Mouse (Mus musculus) CD4-positive, CD25-positive, alpha-beta regulatory T cell (primary cell): ENCODE measurements around the gene Akr1cl. TPM values are rescaled to one million over a fixed set of nuclear protein-coding genes. Genes with fewer than 3 reads are reported as not detected.

Source experiments
- polyA plus RNA-seq: library from polyadenylated mRNA; unstranded; fragments of 100-300 nt; shearing (Covaris generic); gene quantifications from one replicate; pipeline ENCODE4 v1.2.1, GENCODE M21; 2017

Akr1cl gene
- polyA plus RNA-seq, result 0.29 TPM

DNA sequence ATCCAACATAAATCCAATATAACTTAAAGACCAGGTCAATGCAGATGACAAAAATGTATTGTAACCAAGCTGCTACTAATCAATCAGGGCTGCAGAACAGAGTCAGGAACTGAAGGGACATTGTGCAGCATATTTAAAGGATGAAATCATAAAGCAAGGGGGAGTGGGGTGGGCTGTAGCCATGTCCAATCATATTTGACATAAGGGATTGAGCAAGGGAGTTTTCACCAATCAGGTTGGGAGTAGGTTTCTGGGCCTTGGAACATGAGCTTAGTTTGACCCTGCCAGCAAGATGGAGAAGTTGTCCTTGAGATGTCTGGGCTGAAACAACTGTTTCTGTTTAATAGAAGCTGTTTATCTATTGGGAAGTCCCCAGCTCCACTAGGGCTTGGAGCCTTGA, at the start of gene Akr1cl:
TSS of gene Akr1cl (minus strand) at position 119 of the 400 bp plus-strand sequence.

DNA sequence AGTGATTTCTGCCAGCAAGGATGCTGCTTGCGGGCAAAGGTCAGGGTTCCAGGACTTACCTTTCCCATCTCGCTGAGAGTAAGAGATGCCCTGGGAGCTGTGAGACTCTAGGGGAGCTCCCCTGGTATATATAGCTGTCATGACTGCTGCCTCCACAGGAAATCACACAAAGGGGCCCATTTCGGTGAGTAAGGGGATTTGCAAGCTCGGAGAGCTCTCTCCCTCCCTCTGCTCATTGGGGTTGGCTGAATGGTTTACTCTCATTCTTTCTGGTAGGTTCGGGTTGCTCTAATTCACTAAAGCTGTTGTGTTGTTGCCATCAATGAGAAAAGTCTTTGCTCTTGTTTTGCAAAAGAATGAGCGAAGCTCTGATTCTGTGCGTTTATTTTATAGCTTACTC, 49.6 kb upstream of the Akr1cl start, which contains the start of gene Crygb:
TSS of gene Crygb (minus strand) at position 101 of the 400 bp plus-strand sequence.

DNA sequence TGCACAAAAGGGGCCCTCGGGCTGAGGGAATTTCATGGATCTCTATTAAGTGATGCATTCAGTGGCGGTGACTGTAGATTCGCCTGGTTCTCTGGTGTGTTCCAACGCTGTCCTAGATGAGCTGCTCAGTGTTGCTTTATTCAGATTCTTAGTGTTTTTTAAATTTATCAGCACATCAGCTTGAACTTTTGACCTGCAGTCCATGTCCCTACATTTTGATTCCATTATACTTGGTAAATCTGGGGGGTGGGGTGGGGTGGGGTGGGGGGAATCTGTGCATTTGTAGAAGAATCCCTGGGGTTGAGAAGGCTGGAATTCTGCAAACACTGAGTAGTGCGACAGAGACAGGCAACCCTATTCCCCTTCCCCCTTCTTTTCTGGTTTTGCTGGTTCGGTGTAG, 41.0 kb upstream of the Akr1cl start, which contains the start of gene Crygc:
TSS of gene Crygc (minus strand) at position 101 of the 400 bp plus-strand sequence.

DNA sequence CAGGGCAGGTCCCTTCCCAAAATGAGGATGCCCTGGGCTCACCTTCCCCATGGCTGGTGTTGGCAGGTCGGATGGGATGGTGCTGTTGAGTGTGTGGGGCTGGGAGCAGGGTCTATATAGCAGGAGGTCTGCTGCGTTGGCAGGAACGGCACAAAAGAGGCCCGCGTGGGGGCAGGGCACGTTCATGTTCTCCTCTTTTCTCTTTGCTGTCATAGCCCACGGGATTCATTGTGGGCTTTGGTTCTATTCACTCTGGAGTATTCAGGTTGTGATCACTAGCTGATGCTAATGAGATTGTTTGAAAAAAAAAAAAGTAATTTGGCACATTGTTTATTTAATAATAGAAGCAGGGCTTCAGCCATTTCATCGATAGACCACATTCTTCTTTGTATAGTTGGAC, 30.8 kb upstream of the Akr1cl start, which contains the start of gene Crygd:
TSS of gene Crygd (minus strand) at position 101 of the 400 bp plus-strand sequence.

GRCm38 (mm10) chr1:65050952-65051351, 18.4 kb upstream of the Akr1cl start, which contains the start of gene Cryge:
Gene Cryge, minus strand, starts transcription at chr1:65051149.

Other genes with a start within 250 kb of the Akr1cl start
- gene Plekhm3, start 75.9 kb downstream of the Akr1cl start, polyA plus RNA-seq, result 4.8 TPM
- not detected for gene Cryge, start 18.4 kb upstream of the Akr1cl start, polyA plus RNA-seq
- gene Crygd, start 30.7 kb upstream of the Akr1cl start, polyA plus RNA-seq, result not detected
- gene Crygc, start 40.9 kb upstream of the Akr1cl start, polyA plus RNA-seq, result not detected
- gene Crygb, start 49.5 kb upstream of the Akr1cl start, polyA plus RNA-seq, result not detected
- gene Cryga, start 70.6 kb upstream of the Akr1cl start, polyA plus RNA-seq, result not detected
- not detected for gene Gm28845, start 86.8 kb upstream of the Akr1cl start, polyA plus RNA-seq
- not detected for gene D630023F18Rik, start 90.5 kb upstream of the Akr1cl start, polyA plus RNA-seq
- 13.1 TPM for gene Idh1, start 153.7 kb upstream of the Akr1cl start, polyA plus RNA-seq
- gene Pikfyve, start 153.9 kb upstream of the Akr1cl start, polyA plus RNA-seq, result 24.2 TPM
- not detected for gene Pth2r, start 249.3 kb upstream of the Akr1cl start, polyA plus RNA-seq